Mouse (Mus musculus): Measurements from ENCODE around the gene Top3a. TPM values are rescaled to one million over a fixed set of nuclear protein-coding genes. Genes with fewer than 3 reads are reported as not detected.
A peak's percentile ranks its signal among the peaks of the same experiment; 100 is the strongest.
"Not testable (repeated sequence)": the region's sequence is repeated elsewhere in the genome, so short reads cannot be mapped to it uniquely, and the experiment has no call there.

Gene Top3a
- 24.6 and 25.9 TPM in 2 replicates for polyA plus RNA-seq (2016; fragmentation: Nextera tagmentation; extraction: Ambion mirVana)

DNA sequence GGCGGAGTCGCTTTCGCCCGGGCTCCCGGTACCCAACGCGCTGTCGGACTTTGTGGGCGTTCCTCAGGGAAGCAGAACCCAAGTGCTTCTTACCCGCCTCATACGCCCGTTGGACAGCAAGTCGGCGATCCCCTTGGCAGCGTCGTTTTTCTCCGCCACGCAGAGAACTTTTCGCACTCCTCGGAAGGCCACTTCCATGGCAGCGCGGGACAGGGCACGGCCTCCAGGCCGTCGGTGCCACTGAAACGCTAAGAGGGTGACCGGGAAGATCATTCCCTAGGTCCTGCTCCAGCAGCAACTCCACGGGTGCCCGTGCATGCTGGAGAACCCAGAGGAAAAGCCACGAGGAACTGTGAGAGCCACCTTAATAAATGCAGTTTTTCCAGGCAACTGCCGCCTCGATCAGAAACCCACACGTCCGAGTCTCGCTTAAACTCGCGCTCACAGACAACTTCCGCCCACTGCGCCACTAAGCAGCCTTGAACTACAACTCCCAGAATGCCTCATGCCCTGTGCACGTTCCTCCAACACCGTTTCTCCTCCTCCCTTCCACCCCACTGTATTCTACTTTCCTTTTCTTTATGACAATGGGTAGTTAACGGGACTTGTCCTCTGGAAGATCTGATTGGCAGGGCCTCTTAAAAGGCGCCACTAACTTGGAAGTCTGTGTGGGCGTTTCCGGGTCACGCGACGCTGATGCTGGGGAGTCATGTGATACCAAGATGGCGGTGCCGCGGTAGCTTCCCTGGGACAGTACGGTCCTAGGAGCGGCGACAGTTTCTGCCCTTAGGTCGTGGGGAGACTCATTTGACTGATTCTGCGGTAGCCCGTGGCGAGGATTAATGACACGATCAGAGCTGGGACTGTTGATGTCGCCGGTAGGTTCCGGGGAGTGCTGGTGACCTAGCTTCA lies at the start of gene Top3a, which contains the start of gene Smcr8:
TSS of gene Top3a (minus strand) at position 537 of the 912 bp plus-strand sequence.
TSS of gene Smcr8 (plus strand) at position 696 of the 912 bp plus-strand sequence.
- Histone ChIP-seq H3K27me3 (no peaks in the 10 kb centered on the region), H3K9ac (replicated peaks) (peak within 1 kb of the TSS; percentile 79), H3K4me2 (peak within 1 kb of the TSS; percentile 90), H3K9me3 (no peaks in the 10 kb centered on the region), H3K4me3 (replicated peaks) (peak within 1 kb of the TSS; percentile 87), H3K27ac (peak within 1 kb of the TSS; percentile 90), H3K4me1 (replicated peaks) (peaks cover 58% of the 10 kb centered on the region), H3K36me3 (peaks cover 34% of the 10 kb centered on the region)
- peak; percentile 92 for ATAC-seq (ENCODE audit: insufficient number of reproducible peaks, insufficient read depth, low FRiP score, low TSS enrichment, low read depth)
- WGBS = under 1% methylated on average over 62 of the region's 62 CpGs

DNA sequence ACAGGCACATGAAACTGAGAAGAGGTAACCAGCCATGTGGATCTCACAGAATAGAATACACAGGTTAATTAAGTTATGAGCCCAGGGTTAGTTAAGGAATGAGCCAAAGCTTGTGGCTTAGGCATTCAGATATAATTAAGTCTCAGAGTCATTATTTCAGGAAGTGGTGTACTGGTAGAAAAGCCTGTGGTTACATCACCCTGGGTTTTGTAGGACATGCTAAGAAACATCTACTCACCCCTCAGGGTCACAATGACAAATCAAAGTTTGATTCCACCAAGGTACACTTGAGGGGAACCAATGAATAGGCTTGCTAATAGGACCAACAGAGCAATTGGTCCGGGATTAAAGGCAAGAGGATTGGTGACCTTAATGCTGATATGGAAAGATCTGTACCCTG lies 49.5 kb upstream of the Top3a start:
- Histone ChIP-seq H3K27me3 (no peaks in the 10 kb centered on the region), H3K4me2 (no peak overlapping the region), H3K9me3 (no peaks in the 10 kb centered on the region), H3K9ac (replicated peaks) (no peak overlapping the region), H3K4me3 (replicated peaks) (no peak overlapping the region), H3K4me1 (replicated peaks) (peaks cover 6% of the 10 kb centered on the region), H3K27ac (no peak overlapping the region), H3K36me3 (no peaks in the 10 kb centered on the region)
- no peak for ATAC-seq (ENCODE audit: insufficient number of reproducible peaks, insufficient read depth, low FRiP score, low TSS enrichment, low read depth)
- WGBS = 55% methylated on average over 1 of the region's 1 CpGs

DNA sequence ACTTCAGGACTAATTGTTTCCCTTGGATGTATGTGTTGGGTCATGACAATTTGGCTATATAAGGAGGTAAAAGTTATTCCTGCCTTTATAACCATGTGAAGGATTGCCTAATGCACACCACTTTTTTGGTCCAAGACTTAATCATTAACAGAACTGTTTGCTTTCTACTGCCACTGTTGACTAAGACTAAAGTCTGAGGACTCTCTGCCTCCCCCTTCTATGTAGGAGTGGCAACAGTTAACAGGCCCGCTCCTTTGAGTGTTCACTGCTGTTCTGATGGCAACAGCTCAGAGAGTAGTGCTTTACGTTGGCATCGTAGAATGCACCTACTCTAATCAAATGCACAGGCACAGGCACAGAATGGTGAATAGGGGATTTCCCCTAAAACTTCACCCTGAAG lies 48.0 kb upstream of the Top3a start:
- H3K9me3 ChIP-seq = no peaks in the 10 kb centered on the region
- H3K27me3 ChIP-seq = no peaks in the 10 kb centered on the region
- H3K4me2 ChIP-seq = no peak overlapping the region
- H3K4me3 ChIP-seq (replicated peaks) = no peak overlapping the region
- WGBS = 79% methylated on average over 3 of the region's 3 CpGs
- no peaks in the 10 kb centered on the region for H3K36me3 ChIP-seq
- ATAC-seq (ENCODE audit: insufficient number of reproducible peaks, insufficient read depth, low FRiP score, low TSS enrichment, low read depth) = no peak
- no peak overlapping the region for H3K9ac ChIP-seq (replicated peaks)
- H3K4me1 ChIP-seq (replicated peaks) = no peaks in the 10 kb centered on the region
- H3K27ac ChIP-seq = no peak overlapping the region

DNA sequence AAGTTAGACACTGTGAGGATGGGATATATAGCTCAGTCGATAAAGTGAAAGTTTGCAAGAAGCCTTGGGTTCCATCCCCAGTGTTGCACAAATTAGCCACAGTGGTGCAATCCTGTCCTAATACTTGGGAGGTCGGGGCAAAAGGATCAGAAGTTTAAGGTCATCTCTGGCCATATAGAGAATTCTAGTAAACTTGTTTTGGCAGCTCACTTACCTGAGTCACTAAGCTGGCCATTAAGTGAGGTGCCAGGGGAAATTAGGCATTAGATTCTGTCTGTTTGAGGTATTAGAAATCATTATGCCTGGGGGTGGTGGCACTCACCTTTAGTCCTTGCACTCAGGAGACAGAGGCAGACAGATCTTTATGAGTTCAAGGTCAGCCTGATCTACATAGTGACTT lies 46.6 kb upstream of the Top3a start:
- Histone ChIP-seq H3K27ac (no peak overlapping the region), H3K4me1 (replicated peaks) (no peaks in the 10 kb centered on the region), H3K36me3 (no peaks in the 10 kb centered on the region), H3K9me3 (no peaks in the 10 kb centered on the region), H3K9ac (replicated peaks) (no peak overlapping the region), H3K27me3 (no peaks in the 10 kb centered on the region), H3K4me2 (no peak overlapping the region), H3K4me3 (replicated peaks) (no peak overlapping the region)
- WGBS = 61% methylated on average over 2 of the region's 2 CpGs
- ATAC-seq (ENCODE audit: insufficient number of reproducible peaks, insufficient read depth, low FRiP score, low TSS enrichment, low read depth) = no peak

DNA sequence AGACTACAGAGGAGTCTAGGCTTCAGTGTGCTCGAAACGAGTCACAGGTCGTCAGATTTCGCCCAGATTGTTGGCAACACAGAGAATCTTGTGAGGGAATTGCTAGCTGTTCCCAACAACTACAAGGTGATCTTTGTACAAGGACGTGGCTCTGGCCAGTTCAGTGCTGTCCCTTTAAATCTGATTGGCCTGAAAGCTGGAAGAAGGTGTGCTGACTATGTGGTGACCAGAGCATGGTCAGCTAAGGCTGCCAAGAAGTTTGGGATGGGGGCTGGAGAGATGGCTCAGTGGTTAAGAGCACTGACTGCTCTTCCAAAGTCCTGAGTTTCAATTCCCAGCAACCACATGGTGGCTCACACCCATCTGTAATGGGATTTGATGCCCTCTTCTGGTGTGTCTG lies 39.2 kb upstream of the Top3a start:
- Histone ChIP-seq H3K4me3 (replicated peaks) (no peak overlapping the region), H3K9me3 (no peaks in the 10 kb centered on the region), H3K9ac (replicated peaks) (no peak overlapping the region), H3K27ac (no peak overlapping the region), H3K4me2 (no peak overlapping the region), H3K27me3 (peaks cover 4% of the 10 kb centered on the region; the same call in 1 of the 2 replicates), H3K36me3 (no peaks in the 10 kb centered on the region), H3K4me1 (replicated peaks) (no peaks in the 10 kb centered on the region)
- WGBS = 74% methylated on average over 5 of the region's 5 CpGs
- ATAC-seq (ENCODE audit: insufficient number of reproducible peaks, insufficient read depth, low FRiP score, low TSS enrichment, low read depth) = no peak

DNA sequence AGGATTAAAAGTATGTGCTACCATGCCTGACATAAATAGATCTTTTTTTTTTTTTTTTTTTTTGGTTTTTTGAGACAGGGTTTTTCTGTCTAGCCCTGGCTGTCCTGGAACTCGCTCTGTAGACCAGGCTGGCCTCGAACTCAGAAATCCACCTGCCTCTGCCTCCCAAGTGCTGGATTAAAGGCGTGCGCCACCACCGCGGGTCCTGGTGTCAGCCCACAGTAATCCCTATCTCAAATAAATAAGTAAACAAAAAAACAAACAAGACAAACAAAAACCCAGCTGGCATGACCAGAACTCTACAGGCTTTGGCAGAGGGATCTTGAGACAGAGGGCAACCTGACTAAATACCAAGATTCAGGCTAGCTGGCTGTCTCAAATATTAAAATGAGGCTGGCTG lies 34.5 kb upstream of the Top3a start, which contains the start of gene Shmt1:
TSS of gene Shmt1 (minus strand) at position 101 of the 400 bp plus-strand sequence.
- peak within 1 kb of the TSS; percentile 56 for H3K9ac ChIP-seq (replicated peaks)
- H3K36me3 ChIP-seq; H3K27me3 ChIP-seq; H3K9me3 ChIP-seq; H3K27ac ChIP-seq; ATAC-seq (ENCODE audit: insufficient number of reproducible peaks, insufficient read depth, low FRiP score, low TSS enrichment, low read depth): not testable (repeated sequence)
- peaks cover 20% of the 10 kb centered on the region for H3K4me1 ChIP-seq (replicated peaks)
- H3K4me2 ChIP-seq = peak within 1 kb of the TSS; percentile 79
- 27% methylated on average over 6 of the region's 6 CpGs for WGBS
- H3K4me3 ChIP-seq (replicated peaks) = peak within 1 kb of the TSS; percentile 51

DNA sequence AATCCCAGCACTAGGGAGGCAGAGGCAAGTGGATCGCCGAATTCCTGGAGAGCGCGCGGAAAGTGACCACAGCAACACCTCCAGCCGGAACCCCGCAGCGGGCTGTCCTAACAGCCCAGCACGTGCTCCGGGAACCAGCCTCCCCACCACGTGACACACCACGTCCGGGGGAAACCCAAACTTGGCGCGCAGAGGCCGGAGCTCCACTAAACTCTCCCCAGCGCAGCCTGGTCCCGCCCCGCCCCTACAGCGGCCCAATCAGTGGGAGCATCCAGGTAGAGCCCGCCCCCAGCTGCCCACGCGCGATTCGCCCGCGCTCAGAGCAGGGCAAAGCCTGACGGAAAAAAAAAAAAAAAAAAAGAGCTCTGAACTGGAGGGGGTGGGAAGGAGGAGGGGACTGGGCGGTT lies 33.9 kb upstream of the Top3a start:
- no peaks in the 10 kb centered on the region for H3K36me3 ChIP-seq
- H3K27ac ChIP-seq = no peak overlapping the region
- H3K9me3 ChIP-seq = no peaks in the 10 kb centered on the region
- H3K27me3 ChIP-seq = peaks cover 4% of the 10 kb centered on the region; the same call in 1 of the 2 replicates
- peaks cover 20% of the 10 kb centered on the region for H3K4me1 ChIP-seq (replicated peaks)
- peak overlapping the region; percentile 79 for H3K4me2 ChIP-seq
- H3K9ac ChIP-seq (replicated peaks) = peak overlapping the region; percentile 56
- peak overlapping the region; percentile 51 for H3K4me3 ChIP-seq (replicated peaks)
- peak; percentile 100 for ATAC-seq (ENCODE audit: insufficient number of reproducible peaks, insufficient read depth, low FRiP score, low TSS enrichment, low read depth)
- 1% methylated on average over 29 of the region's 29 CpGs for WGBS

DNA sequence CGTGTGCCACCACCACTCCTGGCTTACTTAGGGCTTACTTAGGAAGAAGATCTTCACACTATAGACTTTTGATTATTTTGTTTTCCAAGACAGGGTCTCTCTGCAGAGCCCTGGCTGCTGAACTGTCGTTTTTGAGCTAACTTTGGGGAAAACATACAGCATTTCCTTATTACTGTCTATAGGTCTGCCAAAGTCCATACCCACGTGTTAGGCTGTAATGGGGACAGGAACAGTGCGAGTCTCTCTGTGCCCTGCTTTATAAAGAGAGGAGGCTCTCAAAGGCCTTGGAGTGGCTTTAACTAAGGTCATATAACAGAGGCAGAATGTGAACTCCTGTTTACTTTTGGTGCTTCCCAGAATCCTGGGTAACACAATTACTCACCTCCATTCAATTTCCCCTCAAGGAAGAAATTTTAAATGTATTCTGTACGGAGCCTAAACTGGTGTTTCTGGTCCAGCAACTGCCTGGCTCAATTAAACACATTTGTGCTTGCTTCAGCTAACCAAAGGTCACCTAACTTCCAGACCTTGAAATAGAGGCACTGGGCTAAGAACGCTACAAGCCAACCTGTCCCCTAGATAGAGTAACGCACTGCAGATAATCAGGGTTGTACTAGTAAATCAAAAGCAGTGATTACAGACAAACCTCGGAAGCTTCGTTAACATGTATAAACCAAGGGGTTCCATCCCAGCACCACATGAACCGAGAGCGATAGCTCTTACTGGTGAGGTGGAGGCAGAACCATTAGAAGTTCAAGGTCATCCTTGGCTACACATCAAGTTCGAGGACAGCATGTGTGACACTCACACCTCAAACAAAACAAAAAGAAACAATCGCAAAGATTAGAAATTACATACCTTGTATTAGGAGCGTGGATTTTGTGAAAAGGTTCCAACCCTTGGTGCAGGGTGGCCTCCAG lies 33.1 kb upstream of the Top3a start:
- Histone ChIP-seq H3K4me2 (peak overlapping the region; percentile 79), H3K9me3 (no peaks in the 10 kb centered on the region), H3K36me3 (peaks cover 6% of the 10 kb centered on the region; the same call in 1 of the 2 replicates), H3K4me1 (replicated peaks) (peaks cover 20% of the 10 kb centered on the region), H3K27me3 (peaks cover 4% of the 10 kb centered on the region; the same call in 1 of the 2 replicates), H3K9ac (replicated peaks) (peak overlapping the region; percentile 56; the same call in 1 of the 2 replicates), H3K4me3 (replicated peaks) (peak overlapping the region; percentile 51), H3K27ac (no peak overlapping the region)
- WGBS = 9% methylated on average over 14 of the region's 14 CpGs
- ATAC-seq (ENCODE audit: insufficient number of reproducible peaks, insufficient read depth, low FRiP score, low TSS enrichment, low read depth) = no peak

DNA sequence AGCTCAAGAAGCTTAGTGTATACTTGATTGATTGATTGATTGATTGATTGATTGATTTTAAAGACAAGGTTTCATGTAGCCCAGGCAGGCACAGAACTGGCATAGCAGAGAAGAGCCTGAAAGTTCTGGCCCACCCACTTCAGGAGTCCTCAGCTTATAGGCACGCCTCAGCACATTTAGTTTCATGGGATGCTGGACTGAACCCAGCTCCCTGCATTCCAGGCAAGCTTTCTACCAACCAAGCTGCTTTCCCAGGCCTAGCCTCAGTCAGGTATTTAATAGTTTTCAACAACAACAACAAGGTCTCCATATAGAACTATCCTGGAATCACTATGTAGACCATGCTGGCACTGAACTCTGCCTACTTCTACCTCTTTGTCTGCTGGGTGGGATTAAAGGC lies 32.4 kb upstream of the Top3a start:
- Histone ChIP-seq H3K27me3 (peaks cover 4% of the 10 kb centered on the region; the same call in 1 of the 2 replicates), H3K4me1 (replicated peaks) (peaks cover 20% of the 10 kb centered on the region), H3K27ac (no peak overlapping the region), H3K36me3 (peaks cover 8% of the 10 kb centered on the region; the same call in 1 of the 2 replicates), H3K4me3 (replicated peaks) (peak overlapping the region; percentile 51), H3K4me2 (peak overlapping the region; percentile 79), H3K9me3 (no peaks in the 10 kb centered on the region), H3K9ac (replicated peaks) (peak overlapping the region; percentile 35; the same call in 1 of the 2 replicates)
- no peak for ATAC-seq (ENCODE audit: insufficient number of reproducible peaks, insufficient read depth, low FRiP score, low TSS enrichment, low read depth)
- 61% methylated on average over 1 of the region's 1 CpGs for WGBS

DNA sequence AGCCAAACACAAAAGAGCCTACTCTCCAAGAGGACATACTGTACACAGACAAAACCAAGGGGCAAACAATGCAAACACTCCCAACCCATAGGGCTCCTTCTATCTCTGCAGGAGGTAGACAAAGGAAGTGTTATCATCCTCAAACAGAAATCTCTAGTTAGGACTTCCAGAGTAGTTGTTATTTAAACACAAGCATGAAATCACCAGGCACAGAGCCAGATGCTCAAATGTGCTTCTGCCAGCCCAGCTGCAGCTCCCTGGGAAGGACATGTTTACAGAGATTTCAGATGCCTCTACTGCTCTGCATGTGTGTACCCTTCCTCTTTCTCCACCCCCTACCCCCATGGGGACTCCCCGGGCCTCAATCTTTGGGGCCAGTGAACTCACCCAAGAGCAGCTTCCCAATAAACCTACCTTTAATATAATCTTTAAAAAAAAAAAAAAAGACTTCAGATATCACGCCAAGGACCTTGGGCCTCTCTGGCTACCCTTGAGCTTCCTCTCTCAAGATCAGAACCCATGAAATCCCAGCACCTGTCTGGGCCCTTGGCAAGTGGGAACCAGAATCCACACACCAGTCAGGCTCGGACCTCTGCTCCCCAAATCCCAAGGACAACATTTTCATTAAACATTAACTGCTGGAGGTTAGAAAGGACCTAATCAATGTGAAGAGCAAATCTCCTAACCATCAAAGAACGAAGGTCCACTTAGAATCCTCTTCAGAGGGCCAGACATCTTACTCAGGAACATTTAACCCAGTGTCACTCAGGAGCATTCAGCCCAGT lies 31.3 kb upstream of the Top3a start:
- Histone ChIP-seq H3K4me3 (replicated peaks) (no peak overlapping the region), H3K27me3 (peaks cover 4% of the 10 kb centered on the region; the same call in 1 of the 2 replicates), H3K9ac (replicated peaks) (no peak overlapping the region), H3K36me3 (peaks cover 17% of the 10 kb centered on the region), H3K9me3 (no peaks in the 10 kb centered on the region), H3K27ac (no peak overlapping the region), H3K4me1 (replicated peaks) (peaks cover 20% of the 10 kb centered on the region), H3K4me2 (0 out of 2 replicates have a peak overlapping the region, but pooled peaks have one; percentile 1)
- ATAC-seq (ENCODE audit: insufficient number of reproducible peaks, insufficient read depth, low FRiP score, low TSS enrichment, low read depth) = no peak
- 85% methylated on average over 4 of the region's 4 CpGs for WGBS
